Mouse (Mus musculus): ENCODE results near the gene Sms. TPM values are rescaled to one million over a fixed set of nuclear protein-coding genes. Genes with fewer than 3 reads are reported as not detected.

Gene Sms
- polyA plus RNA-seq, 1 experiment from 2014 or later, result 18.3 TPM

- Histone ChIP-seq H3K27ac (ENCODE audit: low read depth) (peak overlapping the region; percentile 48; the same call in 1 of the 2 replicates), H3K4me2 (ENCODE audit: low read depth, low read length) (peak overlapping the region; percentile 81), H3K9ac (replicated peaks) (peak overlapping the region; percentile 67), H3K4me1 (ENCODE audit: insufficient read depth) (no peaks in the 10 kb centered on the region), H3K36me3 (replicated peaks; ENCODE audit: insufficient read depth, low read length) (no peaks in the 10 kb centered on the region), H3K27me3 (ENCODE audit: insufficient read depth, low read length) (no peaks in the 10 kb centered on the region), H3K9me3 (ENCODE audit: low read length) (no peaks in the 10 kb centered on the region), H3K4me3 (ENCODE audit: low read depth, low read length) (peak overlapping the region; percentile 61)
- TF ChIP-seq CTCF (IDR thresholded peaks at IDR 0.05; ENCODE audit: low read depth) (no peak), EP300 (IDR thresholded peaks at IDR 0.05; ENCODE audit: low read depth) (no peak)
- 34% methylated on average over 33 of the region's 104 CpGs for WGBS (ENCODE audit: insufficient replicate concordance)
- DNase-seq (peak; percentile 23), ATAC-seq (peak; percentile 59)
These were observed 747 bp downstream of the Sms start for GRCm38 (mm10) chrX:157491145-157491935.

GRCm38 (mm10) chrX:157490769-157491144 is 1.3 kb downstream of the Sms start:
- H3K9me3 ChIP-seq (ENCODE audit: low read length), result no peaks in the 10 kb centered on the region
- H3K9ac ChIP-seq (replicated peaks), result peak overlapping the region; percentile 67; the same call in 1 of the 2 replicates
- no peak for ATAC-seq
- H3K4me2 ChIP-seq (ENCODE audit: low read depth, low read length), result peak overlapping the region; percentile 81
- H3K4me3 ChIP-seq (ENCODE audit: low read depth, low read length), result peak overlapping the region; percentile 61
- no peaks in the 10 kb centered on the region for H3K27me3 ChIP-seq (ENCODE audit: insufficient read depth, low read length)
- H3K27ac ChIP-seq (ENCODE audit: low read depth), result no peak overlapping the region
- no peak for DNase-seq
- no peaks in the 10 kb centered on the region for H3K4me1 ChIP-seq (ENCODE audit: insufficient read depth)
- no peaks in the 10 kb centered on the region for H3K36me3 ChIP-seq (replicated peaks; ENCODE audit: insufficient read depth, low read length)
- TF ChIP-seq EP300 (IDR thresholded peaks at IDR 0.05; ENCODE audit: low read depth) (no peak), CTCF (IDR thresholded peaks at IDR 0.05; ENCODE audit: low read depth) (no peak)
- 14% methylated on average over 12 of the region's 12 CpGs for WGBS (ENCODE audit: insufficient replicate concordance)

GRCm38 (mm10) chrX:157489871-157490721 is 2.0 kb downstream of the Sms start:
- no peak for DNase-seq
- Histone ChIP-seq H3K4me3 (ENCODE audit: low read depth, low read length) (peak overlapping the region; percentile 61; the same call in 1 of the 2 replicates), H3K9me3 (ENCODE audit: low read length) (no peaks in the 10 kb centered on the region), H3K9ac (replicated peaks) (no peak overlapping the region), H3K4me1 (ENCODE audit: insufficient read depth) (no peaks in the 10 kb centered on the region), H3K27me3 (ENCODE audit: insufficient read depth, low read length) (no peaks in the 10 kb centered on the region), H3K27ac (ENCODE audit: low read depth) (no peak overlapping the region), H3K4me2 (ENCODE audit: low read depth, low read length) (peak overlapping the region; percentile 81), H3K36me3 (replicated peaks; ENCODE audit: insufficient read depth, low read length) (no peaks in the 10 kb centered on the region)
- WGBS (ENCODE audit: insufficient replicate concordance), result 21% methylated on average over 9 of the region's 9 CpGs
- TF ChIP-seq CTCF (IDR thresholded peaks at IDR 0.05; ENCODE audit: low read depth), result no peak
- no peak for TF ChIP-seq EP300 (IDR thresholded peaks at IDR 0.05; ENCODE audit: low read depth)
- ATAC-seq, result no peak

GRCm38 (mm10) chrX:157488831-157489230 is 3.3 kb downstream of the Sms start:
- H3K27me3 ChIP-seq (ENCODE audit: insufficient read depth, low read length), result no peaks in the 10 kb centered on the region
- H3K4me1 ChIP-seq (ENCODE audit: insufficient read depth), result no peaks in the 10 kb centered on the region
- DNase-seq (no peak), ATAC-seq (no peak)
- no peaks in the 10 kb centered on the region for H3K36me3 ChIP-seq (replicated peaks; ENCODE audit: insufficient read depth, low read length)
- H3K27ac ChIP-seq (ENCODE audit: low read depth), result no peak overlapping the region
- no peak for TF ChIP-seq EP300 (IDR thresholded peaks at IDR 0.05; ENCODE audit: low read depth)
- no peak for TF ChIP-seq CTCF (IDR thresholded peaks at IDR 0.05; ENCODE audit: low read depth)
- H3K9ac ChIP-seq (replicated peaks), result no peak overlapping the region
- no peak overlapping the region for H3K4me3 ChIP-seq (ENCODE audit: low read depth, low read length)
- WGBS (ENCODE audit: insufficient replicate concordance), result 84% methylated on average over 3 of the region's 3 CpGs
- H3K9me3 ChIP-seq (ENCODE audit: low read length), result no peaks in the 10 kb centered on the region
- H3K4me2 ChIP-seq (ENCODE audit: low read depth, low read length), result no peak overlapping the region

- no peaks in the 10 kb centered on the region for H3K36me3 ChIP-seq (replicated peaks; ENCODE audit: insufficient read depth, low read length)
- peak; percentile 13 for DNase-seq
- ATAC-seq, result no peak
- H3K9ac ChIP-seq (replicated peaks), result no peak overlapping the region
- no peak overlapping the region for H3K4me2 ChIP-seq (ENCODE audit: low read depth, low read length)
- no peak overlapping the region for H3K4me3 ChIP-seq (ENCODE audit: low read depth, low read length)
- no peaks in the 10 kb centered on the region for H3K4me1 ChIP-seq (ENCODE audit: insufficient read depth)
- H3K27me3 ChIP-seq (ENCODE audit: insufficient read depth, low read length), result no peaks in the 10 kb centered on the region
- 31% methylated on average over 2 of the region's 2 CpGs for WGBS (ENCODE audit: insufficient replicate concordance)
- TF ChIP-seq CTCF (IDR thresholded peaks at IDR 0.05; ENCODE audit: low read depth), result peak; percentile 61
- TF ChIP-seq EP300 (IDR thresholded peaks at IDR 0.05; ENCODE audit: low read depth), result no peak
- no peaks in the 10 kb centered on the region for H3K9me3 ChIP-seq (ENCODE audit: low read length)
- H3K27ac ChIP-seq (ENCODE audit: low read depth), result no peak overlapping the region
These were observed 5.3 kb downstream of the Sms start for GRCm38 (mm10) chrX:157486765-157487164.

- Histone ChIP-seq H3K9me3 (ENCODE audit: low read length) (no peaks in the 10 kb centered on the region), H3K4me3 (ENCODE audit: low read depth, low read length) (no peak overlapping the region), H3K4me2 (ENCODE audit: low read depth, low read length) (no peak overlapping the region), H3K27me3 (ENCODE audit: insufficient read depth, low read length) (no peaks in the 10 kb centered on the region), H3K36me3 (replicated peaks; ENCODE audit: insufficient read depth, low read length) (no peaks in the 10 kb centered on the region), H3K9ac (replicated peaks) (no peak overlapping the region), H3K4me1 (ENCODE audit: insufficient read depth) (no peaks in the 10 kb centered on the region), H3K27ac (ENCODE audit: low read depth) (no peak overlapping the region)
- DNase-seq (no peak), ATAC-seq (no peak)
- 61% methylated on average over 2 of the region's 2 CpGs for WGBS (ENCODE audit: insufficient replicate concordance)
- no peak for TF ChIP-seq EP300 (IDR thresholded peaks at IDR 0.05; ENCODE audit: low read depth)
- TF ChIP-seq CTCF (IDR thresholded peaks at IDR 0.05; ENCODE audit: low read depth), result no peak
These were observed 9.2 kb downstream of the Sms start for GRCm38 (mm10) chrX:157482842-157483241.
